8 mouse cellular contexts compared by ENCODE assay signal in genomic region chr3:121291560-121292258, GRCm38 (mm10). TPM values are rescaled to one million over a fixed set of nuclear protein-coding genes. Genes with fewer than 3 reads are reported as not detected.
DNase-seq lines count a peak whose midpoint lies in the region; ATAC-seq and TF ChIP-seq lines count a peak whose summit lies in the region.

Gene Alg14, plus strand, starts transcription at chr3:121291773.

- peak; percentile 75; the same call in 1 of the 2 replicates for TF ChIP-seq POLR2A in testis, adult 2 months (IDR thresholded peaks at IDR 0.05; ENCODE audit: control insufficient read depth, low read depth, low read length)

- TF ChIP-seq EP300 in heart, postnatal 0 days (IDR thresholded peaks at IDR 0.05; ENCODE audit: low read depth): no peak

- TF ChIP-seq CTCF in E14TG2a.4 (conservative IDR thresholded peaks at IDR 0.05; ENCODE audit: low read length): no peak
- peak; percentile 38 for TF ChIP-seq CTCF in heart, postnatal 0 days (IDR thresholded peaks at IDR 0.05; ENCODE audit: low read depth)
- TF ChIP-seq CTCF in testis, adult 2 months (IDR thresholded peaks at IDR 0.05; ENCODE audit: control insufficient read depth, insufficient read depth, insufficient replicate concordance, low read depth, low read length): no peak

- H3K4me3 ChIP-seq in E14TG2a.4 (replicated peaks; ENCODE audit: low read length): peak within 1 kb of the TSS; percentile 87
- H3K4me3 ChIP-seq in forebrain, embryonic 12.5 days (replicated peaks): peak within 1 kb of the TSS; percentile 60
- H3K4me3 ChIP-seq in heart, postnatal 0 days (ENCODE audit: low read depth, low read length): peak within 1 kb of the TSS; percentile 59
- H3K4me3 ChIP-seq in liver, embryonic 16.5 days (ENCODE audit: low read depth, low read length): peak within 1 kb of the TSS; percentile 74
- peak within 1 kb of the TSS; percentile 67 for H3K4me3 ChIP-seq in neural tube, embryonic 13.5 days
- H3K4me3 ChIP-seq in testis, adult 2 months (ENCODE audit: control insufficient read depth, low read depth, low read length): peak within 1 kb of the TSS; percentile 97

- H3K27ac ChIP-seq in forebrain, embryonic 12.5 days: peak within 1 kb of the TSS; percentile 94
- peak within 1 kb of the TSS; percentile 90 for H3K27ac ChIP-seq in heart, postnatal 0 days (ENCODE audit: low read depth)
- peak within 1 kb of the TSS; percentile 92 for H3K27ac ChIP-seq in liver, embryonic 16.5 days (ENCODE audit: low read length)
- H3K27ac ChIP-seq in neural tube, embryonic 13.5 days (replicated peaks): peak within 1 kb of the TSS; percentile 94
- peak within 1 kb of the TSS; percentile 96 for H3K27ac ChIP-seq in testis, adult 2 months (ENCODE audit: control insufficient read depth, insufficient read depth, low read depth, low read length)

- H3K4me2 ChIP-seq in forebrain, embryonic 12.5 days: peak within 1 kb of the TSS; percentile 59
- peak within 1 kb of the TSS; percentile 80 for H3K4me2 ChIP-seq in heart, postnatal 0 days (ENCODE audit: low read depth, low read length)
- H3K4me2 ChIP-seq in liver, embryonic 16.5 days (ENCODE audit: low read depth, low read length): peak within 1 kb of the TSS; percentile 92
- H3K4me2 ChIP-seq in neural tube, embryonic 13.5 days: peak within 1 kb of the TSS; percentile 61

- peaks cover 9% of the 10 kb centered on the region for H3K9me3 ChIP-seq in E14TG2a.4 (ENCODE audit: low read length)
- no peaks in the 10 kb centered on the region for H3K9me3 ChIP-seq in forebrain, embryonic 12.5 days
- H3K9me3 ChIP-seq in heart, postnatal 0 days (replicated peaks; ENCODE audit: control insufficient read depth, low read length): no peaks in the 10 kb centered on the region
- no peaks in the 10 kb centered on the region for H3K9me3 ChIP-seq in liver, embryonic 16.5 days (replicated peaks; ENCODE audit: control insufficient read depth, low read length)
- no peaks in the 10 kb centered on the region for H3K9me3 ChIP-seq in neural tube, embryonic 13.5 days

- ATAC-seq in forebrain, embryonic 12.5 days (ENCODE audit: low FRiP score): peak; percentile 96
- ATAC-seq in heart, postnatal 0 days (ENCODE audit: insufficient read depth, low read depth): peak; percentile 98
- ATAC-seq in liver, embryonic 16.5 days (ENCODE audit: low read depth): peak; percentile 96
- ATAC-seq in neural tube, embryonic 13.5 days (ENCODE audit: low read depth): peak; percentile 97

- H3K27me3 ChIP-seq in E14TG2a.4 (ENCODE audit: insufficient read depth, low read length): no peaks in the 10 kb centered on the region
- H3K27me3 ChIP-seq in forebrain, embryonic 12.5 days: no peaks in the 10 kb centered on the region
- no peaks in the 10 kb centered on the region for H3K27me3 ChIP-seq in heart, postnatal 0 days (ENCODE audit: control insufficient read depth, insufficient read depth, low read length)
- H3K27me3 ChIP-seq in liver, embryonic 16.5 days (ENCODE audit: control insufficient read depth, insufficient read depth, low read depth, low read length): no peaks in the 10 kb centered on the region
- H3K27me3 ChIP-seq in neural tube, embryonic 13.5 days: no peaks in the 10 kb centered on the region
- no peaks in the 10 kb centered on the region for H3K27me3 ChIP-seq in testis, adult 2 months (ENCODE audit: control insufficient read depth, insufficient read depth, low read length)

- peak; percentile 97 for DNase-seq in c-Kit-positive CD71-positive TER-119-positive erythroid progenitor cells, embryonic 14.5 days (ENCODE audit: low spot score)
- DNase-seq in heart, postnatal 0 days (ENCODE audit: low spot score): peak; percentile 98
- peak; percentile 96 to 98 for DNase-seq in kidney, postnatal 4 days

- under 1% methylated on average over 42 of the region's 42 CpGs for WGBS in forebrain, embryonic 12.5 days
- WGBS in heart, postnatal 0 days: under 1% methylated on average over 42 of the region's 42 CpGs
- WGBS in liver, embryonic 16.5 days (ENCODE audit: insufficient replicate concordance): under 1% methylated on average over 42 of the region's 42 CpGs
- under 1% methylated on average over 42 of the region's 42 CpGs for WGBS in neural tube, embryonic 13.5 days

- H3K36me3 ChIP-seq in E14TG2a.4 (ENCODE audit: insufficient read depth, low read length): no peaks in the 10 kb centered on the region
- H3K36me3 ChIP-seq in forebrain, embryonic 12.5 days (replicated peaks): no peaks in the 10 kb centered on the region
- no peaks in the 10 kb centered on the region for H3K36me3 ChIP-seq in heart, postnatal 0 days (replicated peaks; ENCODE audit: control insufficient read depth, insufficient read depth, low read length)
- H3K36me3 ChIP-seq in liver, embryonic 16.5 days (ENCODE audit: control insufficient read depth, insufficient read depth): no peaks in the 10 kb centered on the region
- H3K36me3 ChIP-seq in neural tube, embryonic 13.5 days: no peaks in the 10 kb centered on the region
- H3K36me3 ChIP-seq in testis, adult 2 months (ENCODE audit: control insufficient read depth, insufficient read depth, low read length): no peaks in the 10 kb centered on the region

- peak within 1 kb of the TSS; percentile 59 for H3K9ac ChIP-seq in forebrain, embryonic 12.5 days
- H3K9ac ChIP-seq in heart, postnatal 0 days (replicated peaks; ENCODE audit: low read depth, low read length): peak within 1 kb of the TSS; percentile 57
- H3K9ac ChIP-seq in liver, embryonic 16.5 days (ENCODE audit: low read depth, low read length): peak within 1 kb of the TSS; percentile 85
- H3K9ac ChIP-seq in neural tube, embryonic 13.5 days: peak within 1 kb of the TSS; percentile 76

- H3K4me1 ChIP-seq in E14TG2a.4 (replicated peaks; ENCODE audit: low read depth, low read length): peaks cover 21% of the 10 kb centered on the region
- H3K4me1 ChIP-seq in forebrain, embryonic 12.5 days: peaks cover 9% of the 10 kb centered on the region; the same call in 1 of the 2 replicates
- H3K4me1 ChIP-seq in heart, postnatal 0 days (ENCODE audit: control insufficient read depth, insufficient read depth): 0 out of 2 replicates have a peak, but pooled peaks cover 5% of the 10 kb centered on the region
- peaks cover 12% of the 10 kb centered on the region for H3K4me1 ChIP-seq in liver, embryonic 16.5 days (ENCODE audit: control insufficient read depth, low read depth, low read length)
- peaks cover 6% of the 10 kb centered on the region for H3K4me1 ChIP-seq in neural tube, embryonic 13.5 days (replicated peaks)
- H3K4me1 ChIP-seq in testis, adult 2 months (ENCODE audit: control insufficient read depth, insufficient read depth, low read length): no peaks in the 10 kb centered on the region; the same call in none of the 2 replicates

RNA-seq across cellular contexts. Expression of gene Alg14, which starts in this region (rescaled TPM):
- 30.1 and 31.5 TPM in 2 replicates for polyA plus RNA-seq in forebrain, embryonic 12.5 days (2016; fragmentation: Nextera tagmentation; extraction: Ambion mirVana)
- 27.3 and 27.6 TPM in 2 replicates for total RNA-seq in heart, postnatal 0 days (2014; rRNA removed; ENCODE audit: low replicate concordance)
- 27.1 and 30.8 TPM in 2 replicates for polyA plus RNA-seq in heart, postnatal 0 days (2015; fragmentation: Nextera tagmentation; extraction: Ambion mirVana)
- polyA plus RNA-seq in liver, embryonic 16.5 days (2015; fragmentation: Nextera tagmentation; extraction: Ambion mirVana): 15.0 and 16.6 TPM in 2 replicates
- 37.9 and 39.3 TPM in 2 replicates for polyA plus RNA-seq in neural tube, embryonic 13.5 days (2015; fragmentation: Nextera tagmentation; extraction: Ambion mirVana)
- polyA plus RNA-seq in testis, adult 2 months (2012; rRNA removed): 2.5 and 3.3 TPM in 2 replicates

Comparison
In these comparisons a context has a peak if more than half of its experiments do, and no peak if none do; other contexts are left out.
1. Peak in every context shown above with its lines: DNase-seq, ATAC-seq, H3K4me3 ChIP-seq and H3K27ac ChIP-seq.